Mouse (Mus musculus): Measurements from ENCODE around the gene Cldn5. TPM values are rescaled to one million over a fixed set of nuclear protein-coding genes. Genes with fewer than 3 reads are reported as not detected.
A peak's percentile ranks its signal among the peaks of the same experiment; 100 is the strongest.

The Cldn5 gene
- total RNA-seq, 2 experiments from 2014 or later, result 7.4 to 13.9 TPM

DNA sequence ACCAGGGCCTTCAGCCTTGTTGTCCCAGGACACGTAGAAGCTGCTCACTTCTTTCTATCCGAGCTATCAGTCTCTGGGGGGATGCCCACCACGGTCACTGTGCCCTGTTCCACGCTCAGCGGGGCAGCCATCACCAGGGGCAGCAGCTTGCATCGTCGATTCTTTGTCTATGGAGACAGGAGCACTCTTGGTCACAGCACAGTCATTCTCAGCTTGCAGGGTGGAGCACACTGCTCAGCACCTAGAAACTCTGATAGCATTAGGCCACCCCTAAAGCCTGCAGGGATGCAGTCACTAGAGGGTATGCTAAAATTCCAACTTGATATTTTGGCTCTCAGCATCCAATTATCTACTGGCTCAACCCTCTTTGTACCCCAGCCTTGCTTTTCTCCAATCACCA, 8.4 kb downstream of the Cldn5 start:
- no peak for DNase-seq

DNA sequence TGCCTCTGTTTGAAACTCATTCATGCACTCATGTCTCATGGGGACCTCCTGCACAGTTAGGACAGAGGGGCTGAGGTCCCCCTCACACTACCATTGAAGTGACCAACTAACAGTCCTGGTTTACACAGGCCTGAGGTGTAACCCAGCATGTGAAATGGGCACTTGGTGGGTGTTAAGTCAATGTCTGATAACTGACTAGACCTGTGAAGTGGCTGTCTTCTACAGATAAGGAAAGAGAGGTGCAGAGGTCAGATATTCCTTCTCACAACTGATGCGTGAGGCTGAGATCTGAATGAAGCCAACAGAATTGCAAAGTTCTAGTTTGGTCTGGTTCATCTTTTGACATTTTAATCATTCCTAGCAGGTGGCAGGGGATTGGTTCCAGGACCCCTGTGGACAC, 8.8 kb downstream of the Cldn5 start:
- no peak for DNase-seq

DNA sequence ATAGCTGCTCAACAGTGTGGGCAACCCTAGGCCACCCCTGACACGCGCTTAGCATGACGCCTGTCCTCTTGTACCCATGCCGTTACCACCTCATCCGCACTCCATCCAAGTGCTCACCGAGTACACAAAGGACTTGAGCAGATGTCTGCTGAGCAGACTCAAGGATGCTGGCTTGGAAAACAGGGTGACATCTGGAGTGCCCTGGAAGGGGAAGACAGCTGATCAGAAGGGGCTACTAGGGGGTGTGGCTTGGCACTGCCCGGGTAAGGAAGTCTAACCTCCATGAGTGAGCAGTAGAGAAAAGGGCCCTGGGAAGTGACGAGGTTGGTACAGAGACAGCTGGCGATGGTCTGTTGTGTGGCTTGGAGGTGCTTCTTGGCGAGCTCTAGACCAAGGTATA, 10.0 kb downstream of the Cldn5 start:
- DNase-seq, result no peak

DNA sequence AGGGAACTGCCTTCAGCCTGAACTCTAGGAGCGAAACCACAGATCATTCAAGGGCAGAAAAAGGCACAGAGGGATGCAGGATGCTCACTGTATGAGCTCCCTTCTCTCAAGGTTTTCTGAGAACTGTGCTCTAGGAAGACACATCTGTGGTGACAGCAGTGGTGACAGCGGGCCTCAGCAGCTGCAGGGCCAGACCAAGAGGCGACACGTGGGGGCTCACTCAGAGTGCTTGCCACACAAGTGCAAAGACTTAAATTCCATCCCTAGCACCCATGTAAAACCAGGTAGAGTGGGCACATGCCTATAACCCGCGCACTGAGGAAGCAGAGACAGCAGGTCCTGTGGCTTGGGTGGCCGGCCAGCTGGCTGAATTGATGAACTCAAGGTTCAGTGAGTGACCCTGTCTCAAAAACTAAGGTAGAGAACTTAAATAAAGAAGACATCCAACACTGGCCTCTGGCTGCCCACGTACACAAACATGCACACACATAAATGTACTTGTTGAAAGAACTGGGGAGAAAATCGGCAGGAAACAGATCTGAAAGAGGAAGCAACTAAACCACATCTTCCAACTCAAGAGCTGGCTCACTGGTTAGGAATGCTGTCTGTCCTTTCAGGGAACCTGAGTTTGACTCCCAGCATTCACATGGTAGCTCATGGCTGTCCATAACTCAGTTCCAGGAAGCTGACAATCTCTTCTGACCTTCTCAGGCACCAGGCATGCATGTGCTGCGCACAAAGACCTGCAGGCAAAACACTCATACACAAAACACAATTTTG, 12.2 kb downstream of the Cldn5 start:
- DNase-seq, result no peak

DNA sequence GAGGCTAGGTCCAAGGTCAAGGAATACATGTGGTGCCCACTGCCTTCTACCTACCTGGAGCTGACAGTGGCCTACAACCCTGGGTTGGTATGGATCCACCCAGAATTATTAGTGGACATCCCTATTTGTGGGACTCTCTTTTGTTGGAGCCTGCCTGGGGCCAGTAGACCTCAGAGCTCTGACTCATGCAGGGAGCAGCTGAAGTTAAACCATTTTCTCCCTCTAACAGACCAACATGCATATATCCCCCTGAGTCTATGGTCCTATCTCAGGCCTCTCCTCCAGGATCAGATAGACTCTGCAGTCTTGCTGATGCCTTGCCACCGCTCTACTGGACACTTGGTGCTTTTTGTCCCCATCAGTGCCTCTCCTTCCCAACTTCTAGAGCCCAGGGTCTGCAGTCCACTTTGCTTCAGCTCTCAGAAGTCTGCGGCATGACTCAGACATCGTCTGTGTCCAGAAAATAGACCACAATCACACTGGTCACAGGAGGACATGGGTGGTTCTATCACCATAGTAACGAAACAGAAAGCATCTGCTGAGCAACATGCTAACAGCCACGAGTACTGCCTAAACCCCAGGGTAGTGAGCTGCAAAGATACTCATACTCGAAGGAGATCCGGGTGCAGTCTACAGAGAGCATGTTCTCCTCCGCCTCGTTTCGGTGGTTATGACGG, 18.7 kb downstream of the Cldn5 start:
- no peak for DNase-seq

DNA sequence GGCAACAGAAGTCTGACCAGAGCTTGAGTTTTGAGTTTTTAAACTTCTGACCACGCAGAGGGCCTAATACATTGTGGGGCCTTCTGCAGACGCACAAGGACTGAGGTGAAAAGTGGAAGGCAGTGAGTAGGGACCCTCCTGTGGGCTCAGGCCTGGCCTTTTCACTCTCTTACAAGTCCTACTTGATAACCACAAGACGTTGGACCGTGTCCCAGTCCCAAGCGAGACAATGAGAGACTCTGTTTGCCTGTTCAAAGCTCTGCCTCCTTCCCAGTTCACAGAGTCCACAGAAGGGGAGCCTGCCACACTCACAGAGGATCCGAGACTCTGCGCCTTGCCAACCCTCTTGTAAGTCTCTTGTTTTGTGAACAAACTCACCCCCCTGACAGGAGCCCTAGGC, 20.0 kb downstream of the Cldn5 start:
- DNase-seq, result no peak

DNA sequence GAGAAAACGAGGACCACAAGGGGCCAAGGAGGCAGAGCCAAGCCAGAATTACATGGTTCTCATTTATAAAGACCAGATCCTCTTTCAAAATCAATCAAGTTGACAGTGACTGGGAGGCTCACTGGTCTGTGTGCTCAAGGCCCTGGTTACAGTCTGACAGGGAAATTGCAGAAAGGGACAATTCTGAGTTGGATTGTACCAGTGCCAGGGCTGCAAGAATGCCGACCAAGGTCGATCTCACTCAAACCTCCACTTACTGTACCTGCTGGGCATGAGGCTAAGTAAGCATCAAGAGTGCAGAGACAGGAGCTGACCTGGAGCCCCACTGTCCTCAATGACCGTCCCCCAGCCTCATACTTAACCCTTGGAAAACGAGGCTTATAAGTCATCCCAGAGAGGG, 21.5 kb downstream of the Cldn5 start:
- DNase-seq, result no peak

DNA sequence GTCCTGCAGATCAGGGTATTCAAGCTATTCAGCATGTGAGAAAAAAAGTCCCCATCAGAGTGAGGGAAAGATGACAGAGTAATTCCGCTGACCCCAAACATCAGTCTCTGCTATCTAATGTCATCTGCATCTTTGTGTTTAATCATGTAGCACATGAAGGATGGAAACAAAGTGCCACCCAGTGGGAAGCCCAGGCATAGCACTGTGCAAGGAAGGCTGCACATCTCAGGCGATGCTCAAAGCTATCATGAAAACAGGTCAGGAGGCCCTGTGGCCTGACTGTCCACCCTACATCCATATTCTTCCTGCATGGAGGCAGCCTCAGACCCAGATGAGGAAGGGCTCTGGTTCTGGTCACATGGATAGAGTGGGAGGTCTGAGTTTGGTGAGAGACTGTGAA, 22.2 kb downstream of the Cldn5 start:
- peak; percentile 23 for DNase-seq

DNA sequence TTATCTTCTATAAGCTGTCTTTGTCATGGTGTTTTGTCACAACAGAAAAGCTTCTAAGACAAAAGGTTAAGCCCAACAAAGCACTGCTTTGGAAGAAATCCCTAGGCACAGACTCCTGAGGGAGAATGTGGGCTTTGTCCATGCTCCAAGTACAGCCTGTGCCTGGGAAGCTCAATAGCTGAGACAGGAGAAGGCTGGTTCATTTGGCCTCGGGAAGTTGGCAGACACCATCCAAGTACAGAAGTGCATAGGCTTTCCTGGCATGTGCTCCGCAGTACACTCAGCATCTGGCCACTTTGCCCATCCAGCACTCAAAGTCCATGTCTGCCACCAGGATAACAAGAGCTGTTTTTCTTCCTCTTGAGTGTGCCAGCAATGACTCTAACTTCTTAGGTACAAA, 29.1 kb downstream of the Cldn5 start:
- no peak for DNase-seq

DNA sequence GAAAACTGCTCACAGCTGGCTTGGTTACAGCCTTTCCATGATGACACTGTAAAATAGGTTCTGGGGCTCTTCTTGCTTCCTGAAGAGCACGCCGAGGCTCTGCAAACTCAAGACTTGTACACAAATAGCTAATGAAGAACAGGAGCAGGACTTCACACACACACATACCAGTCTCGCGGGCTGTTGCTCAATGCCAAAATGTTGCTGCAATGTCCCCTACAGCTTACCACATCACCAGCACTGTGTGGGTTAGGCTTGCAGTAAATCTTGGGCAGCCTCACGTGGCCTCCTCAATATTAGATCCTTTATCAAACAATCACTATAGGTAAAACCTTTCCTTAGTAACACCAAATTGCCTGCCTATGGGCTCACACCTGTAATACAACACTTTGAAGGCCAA, 32.4 kb downstream of the Cldn5 start:
- no peak for DNase-seq

DNA sequence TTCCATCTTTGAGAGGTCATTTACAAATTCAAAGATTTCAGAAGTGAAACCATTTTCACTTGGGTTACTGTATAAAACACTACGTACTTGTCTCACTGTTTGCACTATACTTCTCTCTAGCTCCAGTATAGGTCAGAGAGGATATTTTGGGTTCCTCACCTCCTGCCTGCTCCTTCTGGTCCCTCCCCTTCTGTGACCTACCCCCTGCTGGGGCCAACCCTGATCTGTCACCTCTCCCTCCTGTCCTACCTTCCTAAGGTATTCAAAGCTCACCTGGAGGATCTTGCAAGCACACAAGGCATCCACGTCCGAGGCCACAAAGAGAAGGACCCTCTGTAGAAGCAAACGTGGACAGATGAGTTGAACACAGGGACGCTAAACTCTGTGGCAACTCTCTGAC, 34.4 kb downstream of the Cldn5 start:
- DNase-seq, result no peak

DNA sequence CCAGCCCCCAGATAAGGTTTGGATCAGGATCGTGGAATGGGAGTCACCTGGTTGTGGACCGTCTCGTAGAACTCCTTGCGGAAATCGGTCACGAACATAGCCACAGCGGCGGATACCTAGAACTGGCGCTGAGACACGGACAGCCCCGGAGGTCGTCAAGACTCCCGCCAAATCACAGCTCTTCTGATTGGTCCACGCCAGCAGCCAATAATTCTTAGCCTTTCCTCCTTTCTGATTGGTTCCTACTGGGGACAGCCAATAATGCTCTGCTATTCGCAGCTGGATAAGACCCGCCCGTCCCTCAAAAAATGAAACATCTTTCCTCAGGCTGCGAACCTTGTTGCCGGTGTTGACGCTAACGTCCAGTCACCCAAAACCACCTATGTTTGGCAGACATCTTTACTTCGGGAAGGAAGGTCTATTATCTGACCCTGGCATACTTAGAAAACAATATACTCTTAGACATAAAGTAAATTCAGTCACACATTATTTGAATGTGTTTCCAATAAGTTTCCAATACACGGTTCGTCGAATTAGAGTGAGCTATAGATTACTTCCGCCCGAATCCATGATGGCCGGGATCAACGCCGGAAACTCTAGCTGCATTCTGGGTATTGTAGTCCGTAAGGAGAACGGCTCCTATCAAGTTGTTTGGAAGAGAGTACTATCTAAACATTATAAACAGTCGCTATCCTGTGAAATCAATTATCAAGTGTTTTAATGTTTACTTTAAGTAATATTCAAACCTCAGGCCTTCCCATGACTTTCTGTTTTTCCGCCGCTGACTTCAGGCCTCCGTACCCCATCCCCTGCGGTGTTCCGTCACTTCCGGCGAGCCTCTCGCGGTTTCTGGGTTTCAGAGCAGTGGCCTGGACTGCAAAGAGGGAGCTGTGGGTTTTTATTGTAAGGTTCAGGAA, 35.1 kb downstream of the Cldn5 start, which contains the start of the genes Ufd1 and Cdc45:
Gene Ufd1 (plus strand): TSS at position 312 of the 917 bp plus-strand sequence.
Gene Cdc45 (minus strand): TSS at position 520 of the 917 bp plus-strand sequence.
- DNase-seq, result peak; percentile 89

DNA sequence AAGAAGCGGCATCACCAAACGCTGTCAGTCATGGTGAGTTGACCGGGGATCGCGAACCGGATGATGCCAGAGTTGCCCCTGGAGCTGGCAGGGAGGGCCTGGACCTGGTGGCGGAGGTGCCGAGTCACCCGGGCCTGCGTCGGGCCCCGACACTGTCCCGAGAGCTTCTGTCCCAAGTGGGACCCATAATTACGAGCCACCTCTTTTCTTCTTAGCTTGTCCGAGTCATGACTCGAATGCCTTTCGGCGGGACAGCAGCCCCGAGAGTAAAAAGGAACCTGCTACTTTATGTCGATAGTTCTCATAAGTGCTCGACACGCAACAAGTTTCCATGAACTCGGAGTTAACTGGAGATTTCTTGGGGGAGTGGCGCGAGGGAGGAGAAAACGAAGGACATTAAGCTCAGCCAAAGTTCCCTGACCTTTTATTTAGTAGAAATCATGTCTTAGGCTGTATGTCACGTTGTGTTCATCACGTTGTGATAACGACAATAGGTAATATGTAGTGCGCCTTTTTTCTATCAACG, 35.8 kb downstream of the Cldn5 start:
- DNase-seq, result no peak

DNA sequence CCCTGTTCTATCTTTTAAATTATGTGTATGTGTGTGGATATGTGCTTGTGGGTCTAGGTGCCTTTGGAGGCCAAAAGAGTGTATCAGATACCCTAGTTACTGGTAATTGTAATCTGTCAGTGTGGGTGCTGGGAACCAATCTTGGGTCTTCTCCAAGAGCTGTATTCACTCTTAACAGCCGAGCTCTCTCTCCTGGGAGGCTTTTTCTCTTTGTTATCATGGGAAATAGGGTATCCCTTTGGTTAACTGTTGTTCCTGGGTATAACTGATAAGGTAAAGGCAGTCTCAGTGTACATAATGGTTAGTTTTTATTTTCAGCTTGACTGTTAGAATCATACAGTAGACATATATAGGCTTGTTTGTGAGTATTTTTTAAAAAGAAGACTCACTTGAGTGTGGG, 45.7 kb downstream of the Cldn5 start:
- DNase-seq, result no peak

DNA sequence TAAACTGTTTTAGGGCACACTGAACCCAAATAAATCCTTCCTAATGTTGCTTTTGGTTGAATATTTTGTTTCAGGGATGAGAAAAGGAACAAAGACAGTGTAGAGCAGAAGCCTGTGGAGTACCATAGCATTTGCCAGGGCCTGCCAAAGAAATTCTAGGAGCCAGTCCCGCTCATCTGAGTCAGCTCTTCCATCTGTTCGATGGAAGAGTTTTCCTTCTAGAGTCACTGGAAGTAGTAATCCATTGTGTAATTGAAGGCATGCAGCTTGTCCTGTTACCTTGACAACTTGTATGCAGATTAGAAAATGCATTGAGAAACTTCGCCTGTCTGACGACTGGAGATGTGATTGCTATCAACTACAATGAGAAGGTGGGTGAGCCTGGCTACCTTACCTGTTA, 46.3 kb downstream of the Cldn5 start:
- no peak for DNase-seq

Other genes with a start within 250 kb of the Cldn5 start
- gene Tbx1, start 186.2 kb upstream of the Cldn5 start, total RNA-seq (2021), result 10 to 100 TPM in 1 of 2 experiments, 1 to 10 TPM in 1; 5.3 to 42.0 TPM
- gene Gp1bb, start 154.4 kb upstream of the Cldn5 start, total RNA-seq (2021), result under 1 TPM in 1 of 2 experiments, not detected in 1; 0.28 TPM
- gene Gm49601, start 150.4 kb upstream of the Cldn5 start, total RNA-seq (2021), result 1 to 10 TPM; 1.3 to 2.4 TPM
- gene Sept5, start 146.9 kb upstream of the Cldn5 start, total RNA-seq (2021), result 1 to 10 TPM; 5.5 to 5.8 TPM
- gene Ufd1, start 34.9 kb downstream of the Cldn5 start, total RNA-seq (2021), result 10 to 100 TPM; 38.9 to 39.8 TPM
- 1 to 10 TPM; 2.3 to 2.5 TPM for gene Cdc45, start 35.1 kb downstream of the Cldn5 start, total RNA-seq (2021)
- 10 to 100 TPM; 17.3 to 17.8 TPM for gene 2510002D24Rik, start 59.7 kb downstream of the Cldn5 start, total RNA-seq (2021)
- 1 to 10 TPM; 1.3 to 2.3 TPM for gene Gm28539, start 59.7 kb downstream of the Cldn5 start, total RNA-seq (2021)
- 10 to 100 TPM; 42.8 to 45.5 TPM for gene Mrpl40, start 100.0 kb downstream of the Cldn5 start, total RNA-seq (2021)
- gene Hira, start 100.2 kb downstream of the Cldn5 start, total RNA-seq (2021), result 10 to 100 TPM; 19.0 to 20.2 TPM

All from gastrocnemius, postnatal 25 days (tissue).